Mouse (Mus musculus): ENCODE data around the gene Ksr1. TPM values are rescaled to one million over a fixed set of nuclear protein-coding genes. Genes with fewer than 3 reads are reported as not detected.

The Ksr1 gene
- total and polyA plus RNA-seq, 3 experiments: 22.5 to 73.1 (median 61.2) TPM

DNA sequence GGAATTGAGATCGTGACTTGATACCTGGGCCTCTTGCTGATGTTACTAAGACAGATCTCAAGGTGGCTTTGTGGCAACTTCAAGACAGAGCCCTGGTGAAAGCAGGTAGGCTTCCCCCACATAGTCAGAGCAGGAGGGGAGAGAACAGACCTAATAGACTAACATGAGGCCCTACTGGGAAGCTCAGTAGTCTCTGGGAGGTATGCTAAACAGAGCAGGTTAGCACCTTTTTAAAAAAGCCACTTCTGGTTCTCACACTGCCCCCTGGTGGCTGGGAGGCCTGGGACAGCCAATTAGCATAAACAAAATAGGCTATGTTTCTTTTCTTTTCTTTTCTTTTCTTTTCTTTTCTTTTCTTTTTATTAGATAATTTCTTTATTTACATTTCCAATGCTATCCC is 46.0 kb upstream of the Ksr1 start (continued):
- TF ChIP-seq ETS1 (conservative IDR thresholded peaks at IDR 0.05; ENCODE audit: low read depth, low read length) (no peak), MYC (IDR thresholded peaks at IDR 0.05; ENCODE audit: low read depth, low read length) (peak; percentile 51; the same call in 1 of the 2 replicates), POLR2A (IDR thresholded peaks at IDR 0.05; ENCODE audit: low read depth, low read length) (peak; percentile 71), GABPA (IDR thresholded peaks at IDR 0.05; ENCODE audit: insufficient replicate concordance, low read depth, low read length) (peak; percentile 69)

GRCm38 (mm10) chr11:79191214-79191613 is 45.0 kb upstream of the Ksr1 start:
- Histone ChIP-seq H3K4me2 (ENCODE audit: insufficient read depth, low read depth, poor library complexity, severe bottlenecking) (0 out of 2 replicates have a peak overlapping the region, but pooled peaks have one; percentile 42), H3K4me3 (replicated peaks in 1 of 3; ENCODE audit: low read depth in 2 of 3, low read length in 2 of 3, poor library complexity in 1 of 3) (no peak overlapping the region), H3K27ac (ENCODE audit: insufficient read depth, low read depth) (no peak overlapping the region), H3K36me3 (replicated peaks in 1 of 2; ENCODE audit: control insufficient read depth in 1 of 2, insufficient read depth in 1 of 2, low read length in 1 of 2) (peaks cover 0 to 3% of the 10 kb centered on the region in 2 experiments), H3K9ac (ENCODE audit: insufficient read depth, low read depth) (no peak overlapping the region), H3K9me3 (replicated peaks; ENCODE audit: low read length) (peaks cover 9% of the 10 kb centered on the region), H3K79me2 (replicated peaks; ENCODE audit: control insufficient read depth, extremely low read depth, insufficient read depth, poor library complexity, severe bottlenecking) (no peaks in the 10 kb centered on the region), H3K27me3 (replicated peaks) (no peaks in the 10 kb centered on the region), H3K4me1 (ENCODE audit: control insufficient read depth in 1 of 2, insufficient read depth in 2 of 2) (peaks cover 15 to 23% of the 10 kb centered on the region in 2 experiments)
- dilution Hi-C loops (cut with MboI; ENCODE audit: extremely low pct_ligation_motif_present, extremely low pct_unique_long_range_greater_than_20kb, low sequenced_read_pairs): no loop called here
- no peak for TF ChIP-seq POLR2A (IDR thresholded peaks at IDR 0.05; ENCODE audit: low read depth, low read length)
- TF ChIP-seq MAFK (IDR thresholded peaks at IDR 0.05; ENCODE audit: insufficient replicate concordance, low read length): no peak
- TF ChIP-seq MEF2A (IDR thresholded peaks at IDR 0.05; ENCODE audit: borderline replicate concordance, low read depth, low read length): no peak
- TF ChIP-seq NELFE (IDR thresholded peaks at IDR 0.05; ENCODE audit: low read depth, low read length): no peak
- no peak for TF ChIP-seq CHD1 (IDR thresholded peaks at IDR 0.05; ENCODE audit: low read depth, low read length)
- no peak for TF ChIP-seq ELF1 (IDR thresholded peaks at IDR 0.05; ENCODE audit: low read depth, low read length)
- TF ChIP-seq TCF12 (IDR thresholded peaks at IDR 0.05; ENCODE audit: low read depth, low read length): no peak
- TF ChIP-seq ETS1 (conservative IDR thresholded peaks at IDR 0.05; ENCODE audit: low read depth, low read length): no peak
- no peak for TF ChIP-seq SMC3 (IDR thresholded peaks at IDR 0.05; ENCODE audit: low read depth, low read length)
- in situ Hi-C loops (cut with MboI; ENCODE audit: low pct_ligation_motif_present, low pct_unique_long_range_greater_than_20kb, low sequenced_read_pairs): loop anchor here (10.0 kb wide), 1 partner anchor 46 kb away; the partner anchor contains the start of gene Ksr1
- DNase-seq (ENCODE audit: extremely low read depth): no peak

- no peak for DNase-seq (ENCODE audit: extremely low read depth)
- Histone ChIP-seq H3K4me2 (ENCODE audit: insufficient read depth, low read depth, poor library complexity, severe bottlenecking) (no peak overlapping the region), H3K9me3 (replicated peaks; ENCODE audit: low read length) (peaks cover 12% of the 10 kb centered on the region), H3K79me2 (replicated peaks; ENCODE audit: control insufficient read depth, extremely low read depth, insufficient read depth, poor library complexity, severe bottlenecking) (no peaks in the 10 kb centered on the region), H3K27me3 (replicated peaks) (no peaks in the 10 kb centered on the region), H3K4me3 (replicated peaks in 1 of 3; ENCODE audit: low read depth in 2 of 3, low read length in 2 of 3, poor library complexity in 1 of 3) (no peak overlapping the region), H3K36me3 (replicated peaks in 1 of 2; ENCODE audit: control insufficient read depth in 1 of 2, insufficient read depth in 1 of 2, low read length in 1 of 2) (peaks cover 0 to 3% of the 10 kb centered on the region in 2 experiments), H3K9ac (ENCODE audit: insufficient read depth, low read depth) (no peak overlapping the region), H3K27ac (ENCODE audit: insufficient read depth, low read depth) (no peak overlapping the region), H3K4me1 (ENCODE audit: control insufficient read depth in 1 of 2, insufficient read depth in 2 of 2) (peaks cover 12 to 15% of the 10 kb centered on the region in 2 experiments)
- TF ChIP-seq MEF2A (IDR thresholded peaks at IDR 0.05; ENCODE audit: borderline replicate concordance, low read depth, low read length): no peak
- TF ChIP-seq JUND (conservative IDR thresholded peaks at IDR 0.05; ENCODE audit: low read depth, low read length): no peak
- TF ChIP-seq NELFE (IDR thresholded peaks at IDR 0.05; ENCODE audit: low read depth, low read length): no peak
- TF ChIP-seq POLR2AphosphoS2 (IDR thresholded peaks at IDR 0.05; ENCODE audit: low read depth, low read length): no peak
- dilution Hi-C loops (cut with MboI; ENCODE audit: extremely low pct_ligation_motif_present, extremely low pct_unique_long_range_greater_than_20kb, low sequenced_read_pairs) (no loop called here), in situ Hi-C loops (cut with MboI; ENCODE audit: low pct_ligation_motif_present, low pct_unique_long_range_greater_than_20kb, low sequenced_read_pairs) (loop anchor here (10.0 kb wide), 1 partner anchor 45 kb away; the partner anchor contains the start of gene Ksr1)
Measured at GRCm38 (mm10) chr11:79190257-79190656, 44.0 kb upstream of the Ksr1 start.
